Mouse (Mus musculus) ovary, adult 18-20 months (tissue): ENCODE measurements around the gene Pla2g7.
A peak's percentile ranks its signal among the peaks of the same experiment; 100 is the strongest.
"Not testable (repeated sequence)": the region's sequence is repeated elsewhere in the genome, so short reads cannot be mapped to it uniquely, and the experiment has no call there.

Source experiments
- DNase-seq: peaks from one replicate; pipeline ENCODE4 v3.0.0; 2022; ENCODE audit warnings: low spot score, mixed read lengths

The Pla2g7 gene

DNA sequence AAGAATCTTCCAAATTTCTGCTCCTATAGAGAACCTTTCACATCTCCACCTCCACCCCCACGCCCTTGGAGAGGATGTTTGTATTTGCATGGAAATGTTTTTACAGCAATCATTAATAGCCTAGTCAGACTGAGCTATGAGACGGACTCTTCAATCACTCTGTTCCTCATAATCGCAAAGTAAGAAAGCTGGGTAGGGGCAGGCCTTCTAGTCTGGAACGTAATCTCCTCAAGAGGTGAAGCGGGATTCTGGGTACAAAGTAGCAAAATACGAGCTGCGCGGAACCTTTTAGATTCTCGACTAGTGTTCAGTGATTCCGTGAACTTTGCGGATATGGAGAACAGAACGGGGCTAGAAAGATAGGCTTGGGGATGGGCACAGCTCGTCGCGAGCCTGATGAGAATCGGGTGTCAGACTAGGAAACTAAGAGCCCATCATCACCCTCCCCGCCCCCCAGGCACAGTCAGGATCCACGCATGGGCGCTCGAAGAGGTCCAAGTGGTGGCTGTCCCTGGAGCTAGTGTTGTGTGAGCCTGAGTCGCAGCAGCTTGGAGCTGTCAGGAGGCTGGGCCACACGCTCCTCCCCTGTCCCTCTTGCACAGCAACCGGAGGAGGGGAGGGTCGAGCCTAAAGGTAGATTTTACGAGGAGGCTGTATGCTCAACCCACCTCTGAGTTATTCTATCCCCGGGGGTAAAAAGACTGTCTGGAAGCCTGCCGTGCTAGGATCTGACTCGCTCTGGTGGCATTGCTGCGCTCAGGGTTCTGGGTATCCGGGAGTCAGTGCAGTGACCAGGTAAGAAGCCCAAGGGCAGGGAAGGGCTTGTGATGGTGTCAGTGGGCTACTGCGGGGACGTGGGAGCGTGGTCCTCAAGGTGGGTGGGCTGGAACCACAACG, at the start of gene Pla2g7:
Pla2g7 (plus strand) TSS at position 107 of the 897 bp plus-strand sequence.
- DNase-seq: no peak

DNA sequence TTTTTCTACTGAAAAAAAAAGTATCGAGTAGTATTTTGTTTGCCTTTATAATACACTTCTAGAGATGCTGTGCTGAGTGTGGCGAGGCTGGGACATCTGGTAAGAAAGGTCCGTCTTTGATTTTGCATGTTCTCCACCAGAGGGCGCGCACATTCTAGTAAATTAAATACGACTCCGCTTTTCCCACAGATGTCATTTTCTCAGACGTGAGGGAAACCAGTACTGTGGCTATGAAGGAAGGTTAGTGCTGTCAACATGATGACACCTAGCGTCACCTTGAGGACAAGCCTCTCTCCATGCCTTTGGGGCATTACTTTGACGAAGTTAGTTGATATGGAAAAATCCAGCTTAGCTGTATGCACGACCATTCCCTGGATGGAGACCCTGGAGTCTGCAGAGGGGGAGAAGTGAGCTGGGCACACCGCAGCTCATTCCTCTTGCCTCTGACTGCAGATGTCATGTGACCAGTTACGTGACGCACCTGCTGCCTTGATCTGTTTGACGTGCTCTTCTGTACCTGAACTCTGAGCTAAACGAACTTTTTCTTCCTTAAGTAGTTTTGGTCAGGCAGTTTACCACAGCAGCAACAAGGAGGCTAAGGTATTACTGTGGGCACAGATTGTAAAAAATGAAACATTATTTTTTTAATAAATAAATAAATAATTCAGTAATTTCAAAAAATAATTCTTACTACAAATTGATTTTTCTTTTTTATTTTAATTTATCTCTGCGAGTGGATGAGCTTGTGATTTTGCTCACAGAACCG, 49.1 kb upstream of the Pla2g7 start:
- DNase-seq: no peak

DNA sequence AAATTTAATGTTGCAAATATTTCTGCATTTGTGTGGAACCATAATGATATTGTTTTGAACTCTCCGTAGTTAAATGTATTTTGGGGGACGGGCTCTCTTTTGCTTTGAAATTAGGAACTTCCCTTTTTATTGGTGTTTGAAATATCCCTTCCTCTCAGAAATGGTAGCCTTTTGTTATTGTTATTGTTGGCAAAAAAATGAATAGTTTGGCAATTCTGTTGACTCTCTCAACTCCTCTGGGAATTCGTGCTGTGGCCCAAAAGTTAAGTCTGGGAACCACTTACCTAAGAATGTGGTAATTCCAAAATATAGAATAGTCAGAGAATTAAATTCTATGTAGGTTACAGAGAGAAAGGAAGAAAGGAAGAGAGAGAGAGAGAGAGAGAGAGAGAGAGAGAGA, 47.7 kb upstream of the Pla2g7 start:
- DNase-seq: no peak

GRCm38 (mm10) chr17:43530507-43530906, 37.4 kb upstream of the Pla2g7 start:
- DNase-seq: no peak

GRCm38 (mm10) chr17:43531192-43531591, 36.7 kb upstream of the Pla2g7 start:
- DNase-seq: no peak

GRCm38 (mm10) chr17:43534362-43535222, 33.3 kb upstream of the Pla2g7 start:
- DNase-seq: peak; percentile 2

GRCm38 (mm10) chr17:43536841-43537240, 31.1 kb upstream of the Pla2g7 start:
- not testable (repeated sequence) for DNase-seq

DNA sequence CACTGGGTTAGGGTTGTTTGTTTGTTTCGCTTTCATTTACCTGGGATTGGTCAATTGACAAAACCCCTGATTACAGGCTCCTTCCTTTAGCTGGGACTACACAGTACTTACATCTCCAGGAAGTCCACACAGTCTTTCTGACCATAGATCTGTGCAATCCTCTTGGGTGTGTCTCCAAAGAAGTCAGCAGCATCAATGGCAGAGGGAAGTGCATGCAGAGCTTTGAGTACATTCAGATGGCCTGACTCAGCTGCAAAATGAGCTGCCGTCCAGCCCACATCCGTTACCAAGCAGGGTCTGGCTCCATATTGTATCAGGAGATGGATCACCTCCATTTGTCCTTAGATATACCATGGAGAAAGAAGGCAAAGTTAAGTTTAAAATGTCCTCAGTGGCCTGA, 29.1 kb upstream of the Pla2g7 start:
- DNase-seq: no peak

DNA sequence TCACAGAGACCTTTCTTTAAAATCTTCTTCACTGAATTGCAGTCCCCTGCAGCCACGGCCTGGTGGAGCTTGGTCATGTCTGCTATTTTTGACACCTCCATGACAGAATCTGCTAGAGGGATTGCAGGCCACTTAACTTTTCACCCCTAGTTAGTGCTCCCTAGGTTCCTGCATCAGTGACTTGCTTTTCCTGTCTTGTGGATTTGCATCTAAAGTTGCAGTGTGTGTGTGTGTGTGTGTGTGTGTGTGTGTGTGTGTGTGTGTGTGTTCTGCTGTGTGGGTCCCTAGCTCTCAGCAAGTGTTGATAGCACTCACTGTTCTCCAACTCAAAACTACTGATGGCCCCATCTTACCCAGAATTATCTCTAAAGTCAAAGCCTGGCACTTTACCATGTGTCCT, 24.4 kb upstream of the Pla2g7 start, which contains the start of gene Ankrd66:
Ankrd66 (minus strand) TSS at position 101 of the 400 bp plus-strand sequence.
- no peak for DNase-seq

DNA sequence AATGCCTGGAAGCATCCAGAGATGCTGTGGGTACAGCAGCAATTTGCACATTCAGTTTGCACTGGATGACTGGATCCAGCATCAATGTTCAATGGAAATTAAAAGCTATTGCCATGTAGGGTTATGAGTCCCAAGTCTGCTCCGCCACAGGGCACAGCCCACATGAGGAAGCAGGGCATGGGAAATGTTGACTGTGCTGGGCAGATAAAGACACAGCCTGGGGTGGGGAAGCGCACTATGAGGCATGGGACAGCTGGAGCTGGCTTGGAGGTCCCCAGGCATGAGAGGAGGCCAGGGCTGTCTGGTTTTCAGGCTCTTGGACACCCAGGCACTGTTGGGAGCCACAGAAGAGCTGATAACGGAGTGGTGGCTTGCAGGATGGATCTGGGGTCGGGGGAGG, 23.9 kb upstream of the Pla2g7 start:
- DNase-seq: no peak

- no peak for DNase-seq
Observed at GRCm38 (mm10) chr17:43551122-43551630, 16.7 kb upstream of the Pla2g7 start.

- DNase-seq: no peak
Observed at GRCm38 (mm10) chr17:43554516-43555403, 13.1 kb upstream of the Pla2g7 start.

DNA sequence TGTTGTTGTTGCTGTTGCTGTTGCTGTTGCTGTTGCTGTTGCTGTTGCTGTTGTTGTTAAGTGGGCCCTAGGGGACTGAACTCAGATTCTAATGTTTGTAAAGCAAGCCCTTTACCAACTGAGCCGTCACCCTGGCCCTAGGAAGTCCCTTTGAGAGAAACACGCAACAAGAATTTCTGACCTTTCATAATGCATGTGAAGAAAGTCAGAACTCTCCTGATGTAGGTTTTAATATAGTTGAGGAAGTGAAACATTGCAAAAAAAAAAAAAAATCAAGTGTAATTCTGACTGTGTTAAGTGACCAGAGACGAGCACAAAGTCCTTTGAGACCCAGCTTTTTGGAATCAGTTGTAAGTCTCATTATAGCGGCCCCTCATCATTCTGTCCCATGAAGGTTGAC, 10.8 kb upstream of the Pla2g7 start:
- DNase-seq: no peak

GRCm38 (mm10) chr17:43557541-43558090, 10.3 kb upstream of the Pla2g7 start:
- DNase-seq: peak; percentile 31

- DNase-seq: no peak
Observed at GRCm38 (mm10) chr17:43558678-43559077, 9.2 kb upstream of the Pla2g7 start.

DNA sequence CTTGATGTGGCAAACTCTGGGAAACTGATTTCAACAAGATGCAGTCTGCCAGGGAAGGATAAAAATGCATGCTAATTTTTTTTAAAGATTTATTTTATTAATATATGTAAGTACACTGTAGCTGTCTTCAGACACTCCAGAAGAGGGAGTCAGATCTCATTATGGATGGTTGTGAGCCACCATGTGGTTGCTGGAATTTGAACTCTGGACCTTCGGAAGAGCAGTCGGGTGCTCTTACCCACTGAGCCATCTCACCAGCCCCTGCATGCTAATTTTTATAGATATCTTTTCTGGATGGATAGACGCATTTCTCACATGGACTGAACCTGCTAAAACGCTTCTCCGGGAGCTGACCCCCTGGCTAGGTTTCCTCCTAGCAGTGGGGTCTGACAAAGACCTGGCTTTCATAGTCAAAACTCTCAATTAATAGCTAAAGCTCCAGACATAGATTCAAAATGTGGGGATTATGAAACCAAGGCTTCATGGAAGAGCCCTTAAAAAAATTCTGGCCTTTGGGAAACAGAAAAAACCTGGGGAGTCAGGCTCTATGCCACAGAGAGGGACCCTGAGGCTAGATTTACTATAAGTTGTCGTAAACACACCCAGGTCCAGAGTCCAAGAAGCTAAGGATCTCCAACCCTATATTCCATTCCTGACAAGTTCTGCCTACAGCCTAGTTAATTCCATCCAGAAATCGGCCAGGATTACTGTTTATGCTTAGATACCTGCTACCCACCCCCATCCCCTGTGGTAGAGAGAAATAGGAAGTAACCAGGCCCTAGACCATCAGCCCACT, 4.5 kb upstream of the Pla2g7 start:
- DNase-seq: no peak

GRCm38 (mm10) chr17:43567593-43567991, 306 bp upstream of the Pla2g7 start:
- no peak for DNase-seq

GRCm38 (mm10) chr17:43569287-43569686, 1.4 kb downstream of the Pla2g7 start:
- no peak for DNase-seq

DNA sequence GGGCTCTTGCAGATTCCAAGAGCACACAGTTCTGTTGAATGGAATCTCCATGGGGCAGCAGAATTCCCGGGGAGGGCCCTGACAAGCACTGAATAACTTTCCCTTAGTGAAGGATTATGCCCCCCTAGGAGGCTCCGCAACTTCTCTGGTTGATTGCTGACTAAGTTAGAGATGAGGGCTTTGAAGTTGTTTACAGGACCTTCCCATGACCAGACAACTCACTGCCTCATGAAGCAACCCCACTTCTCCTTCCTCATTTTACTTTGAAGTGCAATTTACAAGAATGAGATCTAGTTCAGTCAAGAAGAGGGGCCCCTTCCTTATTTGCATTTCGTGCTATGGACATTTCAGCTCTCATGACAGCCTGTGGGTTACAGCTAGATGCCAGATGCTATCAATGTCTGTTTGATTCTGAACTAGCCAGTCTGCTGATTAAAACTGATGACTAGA, 5.8 kb downstream of the Pla2g7 start:
- no peak for DNase-seq

DNA sequence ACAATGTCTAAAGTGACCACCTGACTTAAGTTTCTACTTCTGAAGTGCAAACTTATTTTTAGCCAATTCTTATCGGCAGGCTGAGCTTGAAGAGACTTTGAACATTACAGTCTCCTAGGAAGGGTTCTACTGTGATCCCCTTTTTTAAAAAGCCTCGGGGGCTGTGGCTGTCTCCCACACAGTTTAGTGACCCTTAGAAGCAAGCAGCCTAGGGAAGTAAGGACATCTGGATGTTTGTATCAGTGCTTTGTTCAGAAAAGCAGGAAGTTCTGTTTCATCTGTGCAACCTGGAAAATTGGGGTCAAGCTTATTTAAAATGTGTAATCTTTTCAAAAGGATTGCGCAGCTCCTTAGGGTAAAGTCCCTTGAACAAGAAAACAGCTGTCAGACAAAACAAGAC, 12.6 kb downstream of the Pla2g7 start:
- no peak for DNase-seq
